Mouse (Mus musculus) megakaryocyte, embryonic 14.5 days (primary cell): ENCODE data around the gene Mc1r. TPM values are rescaled to one million over a fixed set of nuclear protein-coding genes. Genes with fewer than 3 reads are reported as not detected.

Experiments
- H3K27me3 ChIP-seq: replicated peaks from 2 replicates; pipeline ENCODE3; 2012; ENCODE audit warnings: inconsistent platforms
- H3K36me3 ChIP-seq: replicated peaks from 2 replicates; pipeline ENCODE3; 2012; ENCODE audit warnings: low read length, inconsistent platforms, mixed read lengths
- H3K4me1 ChIP-seq: 2 replicates; pipeline ENCODE4 v1.6.1; 2012; ENCODE audit warnings: inconsistent platforms
- H3K4me3 ChIP-seq: replicated peaks from 2 replicates; pipeline ENCODE3; 2012; ENCODE audit warnings: moderate library complexity, mild to moderate bottlenecking, inconsistent platforms
- H3K9me3 ChIP-seq: 2 replicates; pipeline ENCODE4 v1.6.1; 2012; ENCODE audit warnings: inconsistent platforms
- FLI1 ChIP-seq: IDR thresholded peaks from 2 replicates; pipeline ENCODE4 v1.6.1; 2012; ENCODE audit warnings: low read length, inconsistent platforms, mixed read lengths
- GATA1 ChIP-seq: IDR thresholded peaks from 3 replicates; pipeline ENCODE4 v1.6.1; 2012; ENCODE audit warnings: mixed read lengths, low read length, inconsistent platforms, borderline replicate concordance
- polyA plus RNA-seq: library from polyadenylated mRNA; stranded (reverse); fragments of >175 nt; gene quantifications from 2 replicates; pipeline ENCODE4 v1.2.3, GENCODE M21; 2012; ENCODE audit warnings: low replicate concordance; ENCODE audit not compliant: insufficient read depth

Mc1r gene
- polyA plus RNA-seq, 1 experiment = not detected

- Histone ChIP-seq H3K4me3 (no peak overlapping the region), H3K9me3 (no peaks in the 10 kb centered on the region), H3K4me1 (peaks cover 35% of the 10 kb centered on the region), H3K36me3 (peaks cover 100% of the 10 kb centered on the region), H3K27me3 (no peaks in the 10 kb centered on the region)
- TF ChIP-seq FLI1 = no peak
Measured at GRCm38 (mm10) chr8:123387801-123388200, 19.1 kb upstream of the Mc1r start.

GRCm38 (mm10) chr8:123389026-123389425, 17.9 kb upstream of the Mc1r start:
- Histone ChIP-seq H3K36me3 (peaks cover 100% of the 10 kb centered on the region), H3K27me3 (no peaks in the 10 kb centered on the region)

GRCm38 (mm10) chr8:123398308-123398707, 8.6 kb upstream of the Mc1r start:
- no peaks in the 10 kb centered on the region for H3K27me3 ChIP-seq
- H3K36me3 ChIP-seq = peaks cover 99% of the 10 kb centered on the region
- peak overlapping the region; percentile 85 for H3K4me3 ChIP-seq
- peaks cover 66% of the 10 kb centered on the region for H3K4me1 ChIP-seq
- no peak for TF ChIP-seq GATA1
- no peak for TF ChIP-seq FLI1
- H3K9me3 ChIP-seq = no peaks in the 10 kb centered on the region

More at GRCm38 (mm10) chr8:123389026-123389425, 17.9 kb upstream of the Mc1r start:
- Histone ChIP-seq H3K4me3 (no peak overlapping the region), H3K4me1 (peaks cover 45% of the 10 kb centered on the region), H3K9me3 (no peaks in the 10 kb centered on the region)
- TF ChIP-seq GATA1 (no peak), FLI1 (no peak)

GRCm38 (mm10) chr8:123401936-123402335, 5.0 kb upstream of the Mc1r start:
- Histone ChIP-seq H3K36me3 (peaks cover 71% of the 10 kb centered on the region), H3K4me3 (no peak overlapping the region), H3K27me3 (peaks cover 25% of the 10 kb centered on the region), H3K4me1 (peaks cover 59% of the 10 kb centered on the region), H3K9me3 (no peaks in the 10 kb centered on the region)
- TF ChIP-seq FLI1 = no peak
- TF ChIP-seq GATA1 = no peak

- peaks cover 59% of the 10 kb centered on the region for H3K4me1 ChIP-seq
- peaks cover 63% of the 10 kb centered on the region for H3K36me3 ChIP-seq
- peaks cover 34% of the 10 kb centered on the region for H3K27me3 ChIP-seq
Measured at GRCm38 (mm10) chr8:123402730-123403326, 4.1 kb upstream of the Mc1r start.

GRCm38 (mm10) chr8:123404521-123404920, 2.4 kb upstream of the Mc1r start:
- Histone ChIP-seq H3K9me3 (no peaks in the 10 kb centered on the region), H3K27me3 (peaks cover 43% of the 10 kb centered on the region), H3K4me1 (peaks cover 59% of the 10 kb centered on the region), H3K4me3 (no peak overlapping the region), H3K36me3 (peaks cover 47% of the 10 kb centered on the region)
- TF ChIP-seq GATA1 (no peak), FLI1 (no peak)

More at GRCm38 (mm10) chr8:123402730-123403326, 4.1 kb upstream of the Mc1r start:
- TF ChIP-seq FLI1 = no peak
- TF ChIP-seq GATA1 = no peak
- no peak overlapping the region for H3K4me3 ChIP-seq
- H3K9me3 ChIP-seq = no peaks in the 10 kb centered on the region

- Histone ChIP-seq H3K27me3 (peaks cover 70% of the 10 kb centered on the region), H3K9me3 (no peaks in the 10 kb centered on the region), H3K36me3 (peaks cover 16% of the 10 kb centered on the region), H3K4me3 (peak overlapping the region; percentile 79), H3K4me1 (peaks cover 86% of the 10 kb centered on the region)
- TF ChIP-seq GATA1 = no peak
- no peak for TF ChIP-seq FLI1
Measured at GRCm38 (mm10) chr8:123407612-123408011, 705 bp downstream of the Mc1r start.

GRCm38 (mm10) chr8:123408586-123409544, 2.0 kb downstream of the Mc1r start:
- H3K9me3 ChIP-seq = no peaks in the 10 kb centered on the region
- H3K4me1 ChIP-seq = peaks cover 97% of the 10 kb centered on the region
- H3K27me3 ChIP-seq = peaks cover 82% of the 10 kb centered on the region
- peaks cover 4% of the 10 kb centered on the region for H3K36me3 ChIP-seq
- H3K4me3 ChIP-seq = peak overlapping the region; percentile 75
- TF ChIP-seq FLI1 (no peak), GATA1 (no peak)

- peaks cover 77% of the 10 kb centered on the region for H3K27me3 ChIP-seq
- peaks cover 88% of the 10 kb centered on the region for H3K4me1 ChIP-seq
Measured at GRCm38 (mm10) chr8:123410049-123410587, 3.2 kb downstream of the Mc1r start.

More at GRCm38 (mm10) chr8:123410049-123410587, 3.2 kb downstream of the Mc1r start:
- TF ChIP-seq FLI1 (no peak), GATA1 (no peak)
- no peaks in the 10 kb centered on the region for H3K9me3 ChIP-seq
- H3K4me3 ChIP-seq = peak overlapping the region; percentile 19
- H3K36me3 ChIP-seq = no peaks in the 10 kb centered on the region
